Mouse (Mus musculus): ENCODE results near the gene Opcml. TPM values are rescaled to one million over a fixed set of nuclear protein-coding genes. Genes with fewer than 3 reads are reported as not detected.

Opcml gene
- polyA plus RNA-seq, 1 experiment from 2014 or later, result not detected

GRCm38 (mm10) chr9:28499841-28500794 lies 709.5 kb downstream of the Opcml start:
- ChIA-PET CTCF (no interaction called here), POLR2A (no interaction called here)
- peaks cover 11% of the 10 kb centered on the region for H3K27me3 ChIP-seq
- TF ChIP-seq CTCF (IDR thresholded peaks at IDR 0.05), result no peak
- DNase-seq (ENCODE audit: low read depth, low spot score), result no peak
- in situ Hi-C loops (cut with MboI; ENCODE audit: low pct_unique_long_range_greater_than_20kb), result no loop called here
- ATAC-seq, result no peak

DNA sequence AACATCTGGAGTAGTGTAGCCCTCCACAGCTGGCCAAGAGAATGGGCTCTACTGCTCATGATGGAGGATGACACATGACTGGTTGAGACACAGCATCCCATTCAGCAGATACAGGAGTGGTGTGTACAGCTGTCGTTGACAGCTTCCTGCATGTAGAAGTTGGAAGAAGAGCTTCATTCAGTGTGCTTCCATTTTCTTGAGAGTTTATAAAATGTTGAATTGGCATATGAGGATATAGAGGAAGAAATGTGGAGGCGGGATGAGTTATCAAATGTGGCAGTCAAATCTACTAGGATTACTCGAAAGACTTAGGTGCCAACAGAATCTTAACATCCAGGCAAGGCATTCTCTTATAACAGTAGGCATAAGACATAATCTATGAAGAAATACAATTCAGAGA lies 723.3 kb downstream of the Opcml start:
- in situ Hi-C loops (cut with MboI; ENCODE audit: low pct_unique_long_range_greater_than_20kb), result no loop called here
- ChIA-PET CTCF (interaction anchor here (0.9 kb wide), 1 partner anchor 9 kb away, joined by 3 read pairs; no protein-coding TSS in a partner anchor), POLR2A (no interaction called here)
- ATAC-seq (no peak), DNase-seq (ENCODE audit: low read depth, low spot score) (no peak)
- no peak for TF ChIP-seq CTCF (IDR thresholded peaks at IDR 0.05)
- H3K27me3 ChIP-seq, result peaks cover 4% of the 10 kb centered on the region

DNA sequence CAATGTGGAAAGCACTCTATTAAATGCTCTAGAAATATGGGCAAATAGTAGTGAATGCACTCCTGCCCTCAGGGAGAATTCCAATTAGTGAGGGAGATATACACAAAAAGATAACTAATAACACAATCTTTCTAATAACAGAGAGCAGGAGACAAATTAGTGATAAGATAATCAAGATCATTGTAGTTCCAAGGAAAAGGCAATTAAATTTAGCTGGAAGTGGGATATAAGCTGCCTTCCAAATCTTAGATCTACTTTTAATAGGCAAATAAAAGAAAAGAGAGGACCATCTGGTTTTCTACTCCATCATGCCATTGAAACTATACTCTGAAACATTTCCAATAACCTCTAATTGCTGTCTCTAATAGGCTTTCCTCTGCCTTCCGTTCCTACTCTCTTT lies 742.6 kb downstream of the Opcml start:
- peaks cover 15% of the 10 kb centered on the region for H3K27me3 ChIP-seq
- in situ Hi-C loops (cut with MboI; ENCODE audit: low pct_unique_long_range_greater_than_20kb), result no loop called here
- no peak for ATAC-seq
- TF ChIP-seq CTCF (IDR thresholded peaks at IDR 0.05), result no peak
- POLR2A ChIA-PET, result no interaction called here
- no peak for DNase-seq (ENCODE audit: low read depth, low spot score)
- CTCF ChIA-PET, result no interaction called here

GRCm38 (mm10) chr9:28535006-28535405 lies 744.4 kb downstream of the Opcml start:
- no peak for TF ChIP-seq CTCF (IDR thresholded peaks at IDR 0.05)
- CTCF ChIA-PET, result no interaction called here
- DNase-seq (ENCODE audit: low read depth, low spot score) (no peak), ATAC-seq (no peak)
- POLR2A ChIA-PET, result no interaction called here
- H3K27me3 ChIP-seq, result peaks cover 18% of the 10 kb centered on the region
- in situ Hi-C loops (cut with MboI; ENCODE audit: low pct_unique_long_range_greater_than_20kb), result no loop called here

DNA sequence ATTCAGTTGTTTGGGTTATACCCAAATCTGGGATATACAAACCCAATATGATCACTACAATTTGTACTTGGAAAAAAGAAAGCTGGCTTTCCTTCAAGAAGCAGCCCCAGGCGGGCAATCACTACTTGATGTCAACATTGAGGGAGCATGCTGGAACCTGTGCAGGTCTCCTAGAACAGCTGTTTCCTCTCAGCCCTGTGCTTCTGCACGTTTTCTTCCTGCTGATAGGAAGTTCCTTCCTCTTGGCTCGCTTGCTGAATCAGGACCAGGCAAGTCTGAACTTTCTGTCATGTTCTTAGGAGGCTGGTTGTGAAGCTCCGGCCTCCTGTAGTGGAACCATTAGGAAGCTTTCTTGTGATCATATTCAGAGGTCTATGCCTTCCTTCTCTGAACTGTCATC lies 746.1 kb downstream of the Opcml start:
- no peak for TF ChIP-seq CTCF (IDR thresholded peaks at IDR 0.05)
- ChIA-PET CTCF (interaction anchor here (1.0 kb wide), 1 partner anchor 9 kb away, joined by 3 read pairs; no protein-coding TSS in a partner anchor), POLR2A (no interaction called here)
- DNase-seq (ENCODE audit: low read depth, low spot score) (no peak), ATAC-seq (no peak)
- in situ Hi-C loops (cut with MboI; ENCODE audit: low pct_unique_long_range_greater_than_20kb), result no loop called here
- peaks cover 23% of the 10 kb centered on the region for H3K27me3 ChIP-seq

- ATAC-seq (no peak), DNase-seq (ENCODE audit: low read depth, low spot score) (no peak)
- ChIA-PET POLR2A (no interaction called here), CTCF (no interaction called here)
- no peak for TF ChIP-seq CTCF (IDR thresholded peaks at IDR 0.05)
- in situ Hi-C loops (cut with MboI; ENCODE audit: low pct_unique_long_range_greater_than_20kb), result no loop called here
- no peaks in the 10 kb centered on the region for H3K27me3 ChIP-seq
Observed at GRCm38 (mm10) chr9:28548189-28548588, 757.6 kb downstream of the Opcml start.

DNA sequence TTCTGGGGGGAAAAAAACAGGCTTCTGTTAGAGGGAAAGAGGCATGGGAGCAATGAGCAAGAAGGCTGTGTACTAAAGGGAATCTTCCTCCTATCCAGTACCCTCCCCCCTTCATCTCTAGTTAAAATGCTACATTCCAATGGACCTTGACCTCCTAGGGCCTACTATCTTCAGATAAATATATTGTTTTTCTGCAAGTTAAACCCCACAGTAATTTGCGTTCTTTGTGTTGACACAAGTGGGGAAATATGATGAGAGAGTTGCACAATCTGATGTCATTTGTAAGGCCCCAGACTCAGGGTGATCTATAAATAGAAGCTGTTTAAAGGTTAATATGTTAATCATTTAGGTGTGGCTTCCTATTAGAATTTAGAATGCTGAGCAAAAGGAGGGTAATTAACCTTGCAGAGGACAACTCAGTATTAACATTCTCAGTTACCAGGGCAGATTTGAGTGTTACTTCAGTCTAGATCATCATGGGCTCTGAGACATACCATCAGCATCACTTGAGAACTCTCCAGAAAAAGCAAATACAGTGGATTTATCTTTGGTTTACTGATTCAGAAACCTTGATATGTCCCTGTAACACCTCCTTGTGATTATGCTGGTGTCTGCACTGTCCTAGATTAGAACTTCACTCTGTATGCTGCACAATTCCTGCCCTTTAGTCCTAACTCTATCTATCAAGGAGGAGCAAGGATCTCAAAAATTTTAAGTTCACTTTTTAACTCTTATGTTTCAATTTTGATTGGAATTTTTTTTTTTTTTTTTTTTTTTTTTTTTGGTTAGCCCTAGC lies 762.0 kb downstream of the Opcml start:
- DNase-seq (ENCODE audit: low read depth, low spot score) (no peak), ATAC-seq (no peak)
- CTCF ChIA-PET, result no interaction called here
- in situ Hi-C loops (cut with MboI; ENCODE audit: low pct_unique_long_range_greater_than_20kb), result no loop called here
- H3K27me3 ChIP-seq, result no peaks in the 10 kb centered on the region
- POLR2A ChIA-PET, result no interaction called here
- TF ChIP-seq CTCF (IDR thresholded peaks at IDR 0.05), result no peak

DNA sequence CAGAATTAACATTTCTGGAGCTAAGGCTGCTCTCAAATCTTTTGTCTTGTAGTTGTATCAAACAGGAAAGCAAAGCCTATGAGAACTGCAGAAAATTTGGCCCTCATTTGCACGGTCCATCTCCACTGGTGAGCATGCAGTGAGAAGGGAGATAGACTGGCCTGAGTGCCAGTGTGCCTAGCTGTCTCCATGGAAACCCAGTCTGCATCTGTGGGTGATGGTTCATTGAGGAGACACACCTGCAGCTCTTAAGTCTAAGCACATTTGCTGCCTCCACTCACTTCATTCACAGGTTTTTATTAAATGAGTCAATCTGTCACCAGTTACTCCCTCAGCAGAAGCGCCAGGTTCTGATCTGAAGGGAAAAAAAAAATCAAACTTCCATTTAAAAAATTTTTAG lies 768.1 kb downstream of the Opcml start:
- CTCF ChIA-PET, result interaction anchor here (0.7 kb wide), 1 partner anchor 13 kb away, joined by 3 read pairs; no protein-coding TSS in a partner anchor
- in situ Hi-C loops (cut with MboI; ENCODE audit: low pct_unique_long_range_greater_than_20kb), result no loop called here
- POLR2A ChIA-PET, result no interaction called here

DNA sequence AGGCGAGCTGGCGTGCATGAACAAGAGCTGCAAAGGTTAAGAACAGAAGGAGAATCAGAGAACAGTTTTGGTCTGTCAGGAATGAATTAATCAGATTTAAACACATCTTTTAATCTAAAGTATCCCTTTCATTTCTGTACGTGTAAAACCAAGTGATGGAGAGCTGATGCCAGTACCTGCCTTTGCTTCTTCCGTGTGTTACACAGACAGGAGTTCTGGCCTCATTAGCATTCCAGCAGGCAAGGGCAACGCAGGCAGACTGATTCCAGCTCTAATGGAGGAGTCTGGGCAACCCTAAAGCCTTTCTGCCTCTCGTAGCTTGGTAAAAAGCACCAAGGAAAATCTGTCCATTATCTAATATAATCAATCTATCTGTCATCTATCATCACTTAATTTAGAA lies 771.2 kb downstream of the Opcml start:
- ChIA-PET POLR2A (no interaction called here), CTCF (no interaction called here)
- H3K27me3 ChIP-seq, result no peaks in the 10 kb centered on the region
- DNase-seq (ENCODE audit: low read depth, low spot score) (no peak), ATAC-seq (no peak)
- in situ Hi-C loops (cut with MboI; ENCODE audit: low pct_unique_long_range_greater_than_20kb), result no loop called here
- TF ChIP-seq CTCF (IDR thresholded peaks at IDR 0.05), result no peak

More for the DNA sequence above, 768.1 kb downstream of the Opcml start:
- TF ChIP-seq CTCF (IDR thresholded peaks at IDR 0.05), result no peak
- no peak for DNase-seq (ENCODE audit: low read depth, low spot score)
- H3K27me3 ChIP-seq, result no peaks in the 10 kb centered on the region
- ATAC-seq, result no peak

DNA sequence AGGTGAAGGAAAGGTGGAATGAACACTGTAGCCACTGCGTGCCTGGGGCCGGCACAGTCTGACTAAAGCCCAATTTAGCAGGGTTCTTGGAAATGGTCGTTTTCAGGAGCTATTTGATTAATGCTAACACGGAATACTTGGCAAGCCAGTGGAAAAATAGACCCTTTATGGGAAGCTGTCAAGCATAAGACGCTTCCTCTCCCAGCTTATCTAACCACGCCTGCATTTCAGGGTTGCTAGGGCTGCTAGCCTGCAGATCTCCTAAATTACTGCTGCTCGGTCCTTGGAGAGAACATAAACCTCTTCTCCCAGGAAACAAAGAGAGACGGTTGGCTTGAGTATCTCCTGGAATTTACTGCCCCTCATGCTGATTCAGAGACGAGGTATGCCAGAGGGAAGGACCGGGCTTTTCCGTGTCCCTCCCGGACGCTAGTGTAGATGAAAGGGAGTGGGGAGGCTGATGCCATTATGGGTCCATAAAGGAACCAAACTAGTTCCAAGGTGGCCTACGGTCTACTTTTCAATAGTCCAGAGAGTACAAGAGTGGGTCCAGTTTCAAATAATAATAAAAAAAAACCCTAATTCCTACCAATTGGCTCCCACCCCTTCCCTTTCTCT lies 772.6 kb downstream of the Opcml start:
- ATAC-seq (no peak), DNase-seq (ENCODE audit: low read depth, low spot score) (no peak)
- CTCF ChIA-PET, result interaction anchor here (1.7 kb wide), 1 partner anchor 14 kb away, joined by 3 read pairs; no protein-coding TSS in a partner anchor
- in situ Hi-C loops (cut with MboI; ENCODE audit: low pct_unique_long_range_greater_than_20kb), result no loop called here
- POLR2A ChIA-PET, result no interaction called here
- H3K27me3 ChIP-seq, result no peaks in the 10 kb centered on the region
- TF ChIP-seq CTCF (IDR thresholded peaks at IDR 0.05), result no peak

Data from Patski (cell line).